Mouse (Mus musculus): Measurements from ENCODE around the gene Usp29. TPM values are rescaled to one million over a fixed set of nuclear protein-coding genes. Genes with fewer than 3 reads are reported as not detected.
A peak's percentile ranks its signal among the peaks of the same experiment; 100 is the strongest.
"Not testable (repeated sequence)": the region's sequence is repeated elsewhere in the genome, so short reads cannot be mapped to it uniquely, and the experiment has no call there.

The Usp29 gene
- total RNA-seq, 2 experiments from 2014 or later, result 0.99 to 1.3 TPM

DNA sequence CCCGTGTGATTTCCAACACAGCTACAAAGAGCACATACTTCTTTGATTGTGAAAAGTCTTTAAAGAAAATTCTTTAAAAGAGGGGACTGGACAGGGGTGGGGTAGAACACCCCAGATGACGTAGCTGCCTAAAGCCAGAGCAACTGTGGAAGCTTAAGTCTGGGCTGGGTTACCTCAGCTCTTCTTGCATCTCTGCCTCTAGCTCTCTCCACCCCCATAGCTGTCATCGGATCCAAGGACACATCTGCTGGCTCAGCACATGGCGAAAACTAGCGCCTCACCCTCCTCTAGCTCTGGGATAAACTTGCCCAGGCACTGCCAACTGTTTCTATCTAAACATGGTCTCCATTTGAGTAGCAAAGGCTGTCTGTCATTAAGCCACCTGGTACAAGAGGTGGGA lies 34.9 kb downstream of the Usp29 start:
- DNase-seq, result peak; percentile 6 to 9

DNA sequence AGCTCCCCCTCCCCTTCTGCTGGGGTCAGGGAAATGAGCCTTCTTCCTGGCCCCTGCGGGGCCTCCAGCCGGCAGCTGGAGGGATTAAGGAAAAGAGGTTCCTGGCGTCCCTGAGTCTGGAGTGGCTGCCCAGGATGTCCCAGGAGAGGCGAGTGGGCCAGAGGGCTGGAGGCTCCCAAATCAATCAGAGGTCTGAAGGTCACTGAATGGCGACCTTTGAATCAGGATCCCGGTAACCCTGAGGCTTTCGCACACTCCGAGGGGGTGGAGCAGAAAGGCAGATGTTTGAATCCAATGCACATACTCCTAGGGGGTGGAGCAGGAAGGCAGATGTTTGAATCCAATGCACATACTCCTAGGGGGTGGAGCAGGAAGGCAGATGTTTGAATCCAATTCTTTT lies 39.9 kb downstream of the Usp29 start:
- peak; percentile 12 to 54 for DNase-seq

DNA sequence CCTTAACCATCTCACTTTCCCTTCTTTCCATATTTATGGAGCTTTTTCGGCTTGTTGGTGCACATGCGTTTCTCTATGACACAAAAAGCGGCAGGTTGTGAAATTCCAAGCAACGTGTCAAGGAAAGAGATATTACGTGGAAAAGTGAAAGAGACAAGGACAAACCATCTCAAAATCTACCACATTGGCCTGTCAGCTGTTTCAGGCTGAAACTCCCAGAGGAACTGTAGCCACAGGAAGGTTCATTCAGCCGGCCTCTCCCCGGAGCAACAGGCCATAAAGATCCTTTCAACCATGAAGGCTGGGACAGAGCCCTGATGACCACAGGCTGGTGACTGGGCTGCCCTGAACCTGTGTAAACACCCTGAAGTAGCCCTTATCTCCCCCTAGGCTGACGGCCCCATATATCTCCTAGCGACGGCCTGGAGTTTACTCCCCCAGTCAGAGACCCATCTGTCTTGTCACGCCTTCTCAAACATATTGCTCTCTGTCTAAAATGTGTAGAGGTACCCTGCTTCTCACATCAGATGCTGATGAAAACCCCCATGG lies 43.6 kb downstream of the Usp29 start:
- not testable (repeated sequence) for DNase-seq

DNA sequence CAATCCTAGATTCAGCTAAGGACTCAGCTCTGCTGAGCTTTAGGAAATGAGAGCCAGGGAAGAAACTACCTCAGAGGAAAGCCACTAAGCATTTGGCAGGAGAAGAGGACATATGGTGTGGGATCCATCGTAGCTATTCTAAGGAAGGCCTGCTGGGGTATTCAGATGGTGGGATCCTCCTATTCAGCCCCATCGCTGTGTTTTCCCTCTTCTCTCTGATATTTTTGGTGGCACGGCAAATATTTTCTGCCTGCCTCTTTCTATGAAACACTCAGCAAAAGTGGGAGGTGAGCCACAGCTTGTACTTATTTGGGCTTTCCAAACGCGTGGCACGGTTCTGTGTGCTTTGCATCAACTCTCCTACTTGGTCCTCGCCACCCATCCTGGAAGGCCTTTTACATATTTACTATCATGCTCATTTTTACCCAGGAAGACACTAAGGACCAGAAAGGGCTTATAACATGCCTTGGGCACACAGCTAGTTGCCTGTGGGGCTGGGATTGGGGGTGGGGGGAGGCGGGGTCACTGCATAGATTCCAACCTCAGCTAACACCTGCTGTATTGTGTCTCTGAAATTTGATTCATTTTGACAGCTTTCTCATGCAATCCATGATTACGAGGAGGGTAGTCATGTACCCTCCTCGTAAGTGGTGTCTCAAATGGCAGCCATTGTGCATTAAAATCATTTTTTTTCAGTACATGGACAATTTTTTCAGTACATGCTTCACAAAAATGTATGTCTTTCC lies 46.1 kb downstream of the Usp29 start:
- no peak for DNase-seq

DNA sequence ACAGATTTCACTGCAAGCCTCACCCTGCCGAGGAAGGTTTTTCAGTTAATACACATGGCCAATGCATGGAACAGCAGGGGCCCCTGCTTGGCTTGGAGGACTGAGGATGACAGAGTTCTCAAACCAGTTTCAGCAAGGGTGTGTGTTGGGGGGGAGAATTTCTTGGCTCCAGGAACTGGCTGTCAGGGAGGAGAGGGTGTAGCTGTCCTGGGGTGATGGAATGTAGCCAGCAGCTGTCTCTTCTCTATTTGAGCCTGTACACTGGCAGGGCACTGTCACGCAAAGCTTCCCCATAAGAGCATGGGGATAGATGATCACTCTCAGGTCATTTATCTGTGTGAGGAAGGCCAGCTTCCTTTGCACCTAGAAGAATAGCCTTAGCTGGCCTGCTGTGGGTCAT lies 46.7 kb downstream of the Usp29 start:
- DNase-seq, result no peak

DNA sequence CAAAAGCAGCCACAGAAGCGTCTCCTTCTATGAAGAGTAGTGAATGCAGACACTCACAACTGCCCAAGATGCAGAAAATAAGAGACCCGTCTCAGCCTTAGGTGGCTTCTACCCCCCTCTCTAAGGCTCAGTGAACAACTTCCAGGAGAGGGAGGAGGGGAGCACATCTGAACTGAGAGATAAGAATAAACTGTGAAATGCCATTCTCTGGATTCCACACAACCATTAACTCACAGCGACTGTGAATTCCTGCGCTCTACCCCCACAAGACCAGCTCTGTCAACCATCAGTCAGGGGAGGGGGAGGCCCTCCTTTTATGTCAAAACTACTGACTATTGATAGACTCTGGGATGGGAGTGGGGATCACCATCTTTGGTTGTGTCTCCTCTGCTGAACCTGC lies 47.3 kb downstream of the Usp29 start:
- DNase-seq, result no peak

DNA sequence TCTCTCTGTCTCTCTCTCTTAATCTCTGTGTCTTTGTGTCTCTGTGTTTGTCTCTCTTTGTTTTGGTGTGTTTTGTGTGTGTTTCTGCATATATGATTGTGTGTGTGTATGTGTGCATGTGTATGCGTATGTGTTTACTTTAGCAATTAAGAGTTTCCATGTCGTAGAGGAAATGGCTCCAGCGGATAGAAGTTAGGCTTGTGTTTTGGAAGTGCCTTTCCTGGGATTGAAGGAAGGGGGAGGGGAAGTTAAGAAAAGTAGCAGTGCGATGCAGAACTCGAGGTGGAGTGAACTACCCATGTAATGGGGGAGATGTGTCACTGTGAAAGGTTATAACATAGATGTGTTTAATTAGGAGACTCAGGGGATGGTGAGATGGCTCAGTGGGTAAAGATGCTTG lies 48.8 kb downstream of the Usp29 start:
- no peak for DNase-seq

DNA sequence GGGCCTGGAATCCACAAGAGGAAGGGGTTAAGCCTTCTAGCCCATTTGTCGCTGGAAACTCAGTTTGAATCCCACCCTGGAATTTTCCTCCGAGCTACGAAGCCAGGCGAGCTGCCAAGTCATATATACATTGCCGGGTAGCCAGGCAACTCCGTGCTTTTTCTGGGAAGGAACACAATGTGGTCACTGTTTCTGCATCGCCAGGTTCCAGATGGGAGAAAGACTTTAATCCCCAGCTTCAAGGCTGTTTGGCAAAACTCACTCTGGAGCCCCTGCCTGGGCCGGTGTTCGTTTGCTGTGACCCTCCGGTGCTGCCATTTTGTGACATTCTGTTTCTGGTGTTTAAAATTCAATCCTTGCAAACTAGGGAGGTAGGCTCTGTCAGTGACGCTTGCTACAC lies 51.2 kb downstream of the Usp29 start:
- no peak for DNase-seq

DNA sequence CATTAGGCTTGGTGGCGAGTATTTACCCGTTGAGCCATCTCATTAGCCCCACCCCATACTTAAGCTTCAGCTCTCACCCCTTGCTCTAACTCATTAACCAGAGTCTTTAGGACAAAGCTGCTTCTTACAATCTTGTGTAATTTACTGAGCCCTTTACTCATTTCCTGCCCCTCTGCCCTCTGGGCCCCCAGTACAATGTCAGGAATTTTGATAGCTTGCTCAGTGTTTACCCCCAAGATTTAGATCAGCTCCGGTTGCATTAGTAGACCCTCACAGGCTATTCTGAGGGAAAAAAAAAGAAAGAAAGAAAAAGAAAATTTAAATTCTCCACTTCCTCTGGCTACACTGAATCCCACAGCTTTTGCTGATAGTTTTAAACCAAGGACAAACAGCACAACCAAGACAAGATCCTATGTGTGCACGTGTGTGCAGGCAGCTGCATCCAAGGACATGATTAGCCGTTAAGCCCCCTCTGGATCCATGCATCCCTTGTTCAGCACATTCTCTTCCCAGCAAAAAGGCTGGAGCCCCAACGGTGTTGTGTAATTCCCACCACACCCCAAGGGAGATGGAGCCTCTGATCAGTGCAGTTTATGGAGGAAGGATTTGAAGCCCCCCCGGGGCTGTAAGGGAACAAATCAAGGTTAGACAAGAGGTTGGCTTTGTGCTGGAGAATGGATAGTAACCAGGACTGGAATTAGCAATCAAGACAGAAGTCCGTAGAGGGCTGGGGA lies 54.1 kb downstream of the Usp29 start:
- no peak for DNase-seq

DNA sequence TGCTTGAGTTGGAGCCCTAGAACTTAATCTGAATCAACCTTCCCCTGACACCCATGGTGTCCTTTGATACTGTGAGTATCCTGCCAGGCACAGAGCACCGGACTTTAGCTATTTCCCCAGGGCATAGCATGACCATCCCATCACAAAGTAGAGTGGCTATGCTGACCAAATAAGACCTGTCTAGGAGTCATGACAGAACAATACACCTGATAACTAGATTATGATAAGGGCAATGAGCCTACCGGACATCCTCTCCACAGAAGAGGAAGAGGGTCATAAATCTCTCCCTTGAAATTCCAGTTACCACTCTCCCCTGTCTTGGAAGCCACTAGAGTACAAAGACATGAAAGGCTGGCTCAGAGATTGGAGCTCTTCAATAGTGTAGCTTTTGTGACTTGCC lies 56.6 kb downstream of the Usp29 start:
- no peak for DNase-seq

DNA sequence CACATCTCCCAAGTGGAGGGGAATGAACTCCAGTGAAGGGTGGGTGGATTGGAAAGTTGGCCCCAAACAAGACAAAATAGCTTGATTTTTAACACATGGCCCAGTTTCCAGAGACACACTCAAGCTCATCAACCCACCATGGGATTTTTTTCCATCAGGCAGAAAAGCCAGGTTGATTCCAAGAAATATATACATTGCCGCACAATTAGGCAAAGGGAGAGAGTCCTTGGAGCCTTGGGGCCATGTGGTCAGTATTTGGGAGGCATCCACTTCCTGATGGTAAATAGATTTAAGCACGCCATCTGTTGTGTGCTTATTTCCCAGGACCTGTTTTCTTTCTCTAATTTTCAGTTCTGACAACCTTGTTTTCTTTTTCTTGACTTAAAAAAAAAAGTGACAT lies 57.7 kb downstream of the Usp29 start:
- DNase-seq, result no peak

DNA sequence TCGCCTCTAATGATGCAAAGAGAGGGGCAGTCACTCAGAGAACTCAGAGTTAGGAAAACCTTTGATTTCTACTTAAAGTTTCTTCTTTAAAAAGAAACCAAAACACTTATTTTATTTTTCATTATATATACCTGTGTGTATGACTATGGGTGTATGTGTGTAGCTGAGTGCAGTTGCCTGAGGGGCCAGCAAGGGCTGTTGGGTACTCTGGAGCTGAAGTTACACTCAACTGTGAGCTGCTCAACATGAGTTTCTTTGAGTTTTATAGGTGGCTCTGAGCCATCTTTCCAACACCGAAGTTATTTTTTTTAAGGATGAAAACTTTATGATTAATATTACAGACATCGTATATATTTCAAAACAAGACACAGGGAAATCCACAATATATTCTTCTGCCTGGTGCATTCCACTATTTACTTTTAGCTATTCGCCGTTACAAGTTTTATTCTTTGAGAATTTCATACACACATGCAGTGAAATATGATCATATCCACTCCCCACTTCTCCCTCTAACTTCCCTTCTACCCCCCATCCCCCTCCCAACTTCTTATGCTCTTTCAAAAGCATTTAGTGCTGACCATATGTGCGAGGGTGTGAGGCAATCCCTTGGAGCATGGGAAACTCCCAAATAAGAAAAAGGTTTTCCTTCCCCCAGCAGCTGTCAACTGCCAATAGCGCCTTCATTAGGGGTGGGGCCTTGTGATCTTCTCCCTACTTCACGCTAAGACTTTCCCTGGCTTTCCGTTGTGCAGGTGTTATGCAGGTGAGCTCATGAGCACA lies 61.1 kb downstream of the Usp29 start:
- no peak for DNase-seq

DNA sequence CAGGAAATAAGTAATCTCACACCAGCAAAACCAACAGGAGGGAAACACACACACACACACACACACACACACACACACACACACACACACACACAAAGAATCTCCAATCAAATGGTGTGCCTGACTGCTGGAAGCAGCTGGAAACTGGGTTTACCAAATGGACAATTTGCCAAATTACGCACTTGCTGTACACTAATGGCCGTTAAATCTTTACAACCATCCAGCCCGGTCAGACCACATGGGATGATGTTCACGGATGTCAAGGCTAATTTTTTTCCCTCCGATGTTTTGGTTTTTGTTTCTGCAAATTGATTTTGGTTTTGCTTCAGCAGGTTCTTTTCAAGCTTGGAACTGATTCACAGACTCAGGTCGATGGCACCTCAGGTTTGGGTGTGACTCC lies 62.9 kb downstream of the Usp29 start:
- no peak for DNase-seq

DNA sequence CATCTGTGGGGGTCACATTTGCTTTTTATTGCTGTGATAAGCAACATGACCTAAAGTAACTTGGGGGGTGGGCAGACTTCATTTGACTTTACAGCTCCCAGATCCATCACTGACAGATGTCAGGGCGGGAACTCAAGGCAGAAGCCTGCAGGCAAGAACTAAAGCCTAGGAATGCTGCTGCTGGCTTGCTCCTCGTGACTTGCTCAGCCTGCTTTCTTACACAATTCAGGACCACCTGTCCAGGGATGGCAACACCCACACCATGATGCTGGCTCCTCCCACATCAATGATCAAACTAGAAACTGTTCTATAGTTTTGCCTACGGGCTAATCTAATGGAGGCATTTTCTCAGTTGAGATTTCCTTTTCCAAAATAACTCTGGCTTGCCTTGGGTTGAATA lies 63.4 kb downstream of the Usp29 start:
- DNase-seq, result no peak

DNA sequence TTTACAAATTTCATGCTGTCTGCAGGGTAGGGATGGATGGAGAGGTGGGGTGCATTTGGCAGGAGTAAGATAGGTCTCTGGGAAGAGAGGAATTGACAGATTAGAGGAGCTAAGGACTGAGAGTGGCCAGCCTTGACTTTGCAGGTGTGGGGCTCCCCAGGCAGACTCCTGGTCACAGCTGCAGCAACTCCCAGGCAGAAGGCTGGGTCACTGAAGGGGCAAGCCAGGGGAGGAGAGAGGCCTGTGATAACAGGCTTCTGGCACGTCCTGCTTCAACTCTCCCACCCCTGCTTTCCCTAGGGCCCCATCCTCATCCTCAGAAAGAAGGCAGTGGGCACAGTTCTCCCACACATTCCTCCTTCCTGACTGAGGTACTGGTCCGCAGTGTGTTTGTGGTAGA lies 67.0 kb downstream of the Usp29 start:
- no peak for DNase-seq

DNA sequence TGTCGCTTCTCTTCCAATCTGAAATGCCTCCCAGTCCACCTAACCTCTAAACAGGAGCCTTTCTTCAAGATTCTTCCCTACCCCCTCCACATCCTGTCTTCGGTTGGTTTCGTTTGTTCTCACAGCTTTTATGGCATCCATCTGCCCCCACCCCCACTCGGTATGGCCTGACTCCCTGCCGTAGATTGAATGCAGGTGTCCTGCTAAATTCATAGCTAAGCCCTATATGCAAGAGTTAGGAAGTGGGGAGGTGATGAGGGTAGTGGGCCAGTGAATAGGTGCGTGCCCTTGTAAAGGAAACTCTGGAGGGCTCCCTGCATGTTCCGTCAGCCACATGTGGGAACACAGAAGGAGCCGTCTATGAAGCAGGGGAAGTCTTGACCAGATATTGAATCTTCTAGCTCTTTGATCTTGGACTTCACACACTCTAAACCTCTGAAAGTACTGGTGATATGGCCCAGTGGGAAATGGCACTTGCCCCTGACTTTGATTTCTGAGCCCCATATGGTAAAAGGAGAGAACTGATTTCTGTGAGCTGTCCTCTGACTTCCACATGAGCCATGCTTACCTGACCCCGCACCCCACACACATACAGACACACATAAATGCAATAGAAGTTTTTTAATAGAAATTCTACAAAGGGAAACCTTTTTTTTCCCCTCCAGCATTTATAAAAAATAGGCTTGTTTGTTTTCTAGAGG lies 68.9 kb downstream of the Usp29 start:
- no peak for DNase-seq

DNA sequence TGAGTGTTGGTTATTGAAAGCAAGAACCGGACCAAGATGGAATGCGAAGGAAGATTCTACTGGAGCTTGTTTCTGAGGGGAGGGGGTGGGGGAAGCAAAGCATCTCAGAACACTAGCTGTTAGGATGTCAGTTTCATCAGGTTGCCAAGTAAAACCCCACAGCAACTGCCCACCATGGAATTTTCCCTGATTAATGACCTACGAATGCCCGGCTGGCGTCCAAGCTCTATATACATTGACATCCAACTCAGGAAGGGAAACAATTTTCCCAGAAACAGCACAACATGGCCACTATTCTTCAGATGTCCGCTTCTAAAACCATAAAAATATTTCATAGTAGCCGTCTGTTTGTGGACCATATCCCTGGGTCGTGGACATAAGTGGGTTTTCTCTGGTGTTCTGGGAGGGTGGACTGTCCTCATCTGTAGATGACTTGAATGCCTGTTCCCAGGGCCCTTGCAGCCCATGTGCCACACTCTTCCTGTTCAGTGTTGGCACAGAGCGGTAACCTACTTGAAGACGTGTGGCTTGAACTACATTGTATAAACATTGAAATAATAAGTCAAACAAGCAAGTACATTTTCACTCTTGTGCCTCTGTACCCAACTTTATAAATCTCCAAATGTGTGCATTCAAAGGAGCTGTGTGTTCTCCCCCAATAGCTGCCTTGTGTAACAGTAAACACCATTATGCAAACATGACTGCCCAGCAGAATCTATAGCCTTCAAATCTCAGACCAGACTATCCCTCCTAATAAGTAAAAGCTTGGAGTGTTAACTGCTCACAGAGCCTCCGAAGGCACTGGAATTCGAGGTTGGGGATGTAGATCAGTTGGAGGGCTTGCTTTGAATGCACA lies 70.4 kb downstream of the Usp29 start:
- no peak for DNase-seq

DNA sequence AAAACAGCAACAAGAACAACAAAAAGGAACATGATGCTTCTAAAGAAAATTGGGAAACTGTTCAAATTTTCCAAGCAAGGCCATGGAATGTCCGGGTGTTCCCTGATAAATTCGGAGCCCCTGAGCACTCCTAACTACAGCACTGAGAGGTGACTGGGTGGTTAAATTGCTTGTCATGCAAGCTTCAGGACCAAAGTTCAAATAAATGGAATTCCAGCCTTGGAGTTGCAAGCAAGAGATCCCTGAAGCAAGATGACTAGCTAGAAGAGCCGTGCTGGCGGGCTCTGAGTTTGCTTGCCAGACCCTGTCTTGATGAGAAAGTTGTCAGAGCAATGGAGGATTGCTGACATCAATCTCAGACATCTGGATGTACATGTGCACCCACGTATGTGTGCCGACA lies 71.3 kb downstream of the Usp29 start:
- DNase-seq, result no peak

DNA sequence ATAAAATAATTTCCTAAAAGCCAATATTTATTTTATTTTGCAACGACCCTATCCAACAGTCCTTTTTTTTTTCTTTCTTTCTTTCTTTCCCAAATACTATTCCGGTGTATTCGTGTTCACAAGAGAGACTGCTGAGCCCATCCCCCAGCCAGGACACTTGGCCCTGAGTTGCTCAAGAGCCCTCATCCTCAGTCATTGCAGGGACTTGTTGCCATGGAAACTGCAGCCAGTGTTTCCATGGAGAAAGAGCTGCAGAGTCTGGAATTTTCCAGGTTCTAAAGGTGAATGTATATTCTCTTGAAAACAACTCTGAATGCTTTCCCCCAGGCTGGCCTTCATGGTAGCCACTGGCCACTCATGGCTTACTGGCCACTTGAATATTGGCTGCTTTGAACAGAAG lies 80.2 kb downstream of the Usp29 start:
- no peak for DNase-seq

DNA sequence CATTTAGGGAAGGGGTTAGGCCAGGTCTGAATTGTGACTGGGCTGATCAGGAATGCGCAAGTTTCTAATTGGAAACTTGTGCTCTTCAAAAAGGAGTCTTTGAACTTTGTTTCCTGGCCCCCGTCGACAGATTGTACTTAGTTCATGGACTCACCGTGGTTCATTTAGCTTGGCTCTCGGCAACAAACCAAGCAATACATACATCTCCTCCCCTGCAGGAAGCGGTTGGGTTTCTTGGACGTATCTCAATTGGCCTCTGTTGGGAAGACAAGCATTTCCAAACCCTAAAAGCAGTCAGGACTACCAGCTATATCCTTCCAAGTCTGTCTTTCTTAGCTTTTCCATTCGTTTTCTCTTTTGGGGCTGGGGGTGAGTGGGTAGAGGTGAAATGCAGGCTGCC lies 84.6 kb downstream of the Usp29 start:
- DNase-seq, result no peak

DNA sequence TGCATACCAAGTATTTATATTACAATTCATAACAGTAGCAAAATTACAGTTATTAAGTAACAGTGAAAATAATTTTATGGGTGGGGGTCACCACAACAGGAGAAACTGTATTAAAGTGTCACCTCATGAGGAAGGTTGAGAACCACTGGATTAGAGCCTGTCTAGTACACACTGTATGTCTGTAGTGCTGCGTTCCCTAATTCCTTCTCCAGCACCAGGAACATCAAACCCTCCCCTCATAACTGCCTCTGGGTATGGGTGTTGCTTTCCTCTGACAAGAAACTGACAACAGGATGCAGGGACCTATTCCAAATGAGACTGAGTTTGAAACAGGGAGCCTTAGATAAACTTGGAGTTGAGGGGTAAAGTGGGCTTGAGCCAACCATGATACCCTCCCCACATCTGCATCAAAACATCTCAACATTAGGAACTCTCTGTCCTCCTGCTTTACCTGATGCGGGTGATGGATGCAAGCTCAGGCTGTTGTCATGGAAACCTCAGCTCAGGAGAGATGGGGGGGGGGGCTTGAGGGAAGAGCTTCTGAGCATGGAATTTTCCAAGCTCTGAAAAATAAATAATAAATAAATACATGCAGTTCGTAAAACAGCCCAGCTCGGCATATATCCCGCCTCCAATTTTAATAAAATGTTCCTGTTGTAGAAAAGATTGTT lies 86.5 kb downstream of the Usp29 start:
- no peak for DNase-seq
